Mouse (Mus musculus) liver, embryonic 14.5 days (tissue): ENCODE measurements at regions not wholly inside any gene's neighbourhood (a gene's known extent, or its start where the extent isn't known, plus 50 kb on each side); places are given as distances from the start of the nearest gene placed in this dataset.
"Not testable (repeated sequence)": the region's sequence is repeated elsewhere in the genome, so short reads cannot be mapped to it uniquely, and the experiment has no call there.

Experiments
- ATAC-seq: fragments of 200-750 bp; cut with Nextera tagmentation; 2 replicates; pipeline ENCODE4 v1.8.0; 2017; ENCODE audit warnings: moderate number of reproducible peaks, mild to moderate bottlenecking, moderate library complexity; ENCODE audit not compliant: insufficient read depth
- DNase-seq, 3 experiments: peaks; one replicate each; pipeline ENCODE4 v3.0.0-alpha.2; 2012 to 2013; ENCODE audit warnings: low read depth in 3 of 3, low spot score in 3 of 3
- H3K27ac ChIP-seq: fragments of 300-500 bp; sonication (generic); 2 replicates; pipeline ENCODE4 v1.5.1; 2014; ENCODE audit warnings: moderate library complexity, mild to moderate bottlenecking, control low read depth, inconsistent platforms
- H3K27me3 ChIP-seq: fragments of 300-500 bp; sonication (generic); 2 replicates; pipeline ENCODE4 v1.6.1; 2014; ENCODE audit warnings: mild to moderate bottlenecking, low read length, moderate library complexity; ENCODE audit not compliant: control insufficient read depth, insufficient read depth
- H3K36me3 ChIP-seq: fragments of 300-500 bp; sonication (generic); replicated peaks from 2 replicates; pipeline ENCODE4 v1.6.1; 2014; ENCODE audit warnings: low read depth; ENCODE audit not compliant: control insufficient read depth, insufficient read depth
- H3K4me1 ChIP-seq, 2 experiments: fragments of 200-500 bp in 1 of 2; fragments of 300-500 bp in 1 of 2; sonication (generic) in 1 of 2; replicated peaks; 2 replicates each; pipeline ENCODE4 v1.6.1; 2012 to 2014; ENCODE audit warnings: antibody characterized with exemption in 1 of 2, inconsistent platforms in 1 of 2, low read length in 1 of 2; ENCODE audit not compliant: control insufficient read depth in 2 of 2, insufficient read depth in 2 of 2
- H3K4me2 ChIP-seq: fragments of 300-500 bp; sonication (generic); 2 replicates; pipeline ENCODE4 v1.6.1; 2014; ENCODE audit warnings: low read depth, mild to moderate bottlenecking, control low read depth, moderate library complexity
- H3K4me3 ChIP-seq, 2 experiments: fragments of 200-500 bp in 1 of 2; fragments of 300-500 bp in 1 of 2; sonication (generic) in 1 of 2; 2 replicates each; pipeline ENCODE4 v1.5.1; 2012 to 2014; ENCODE audit warnings: low read depth in 2 of 2, low read length in 2 of 2, mild to moderate bottlenecking in 2 of 2, control low read depth in 1 of 2, inconsistent platforms in 1 of 2, moderate library complexity in 1 of 2; ENCODE audit not compliant: insufficient read depth in 1 of 2
- H3K9ac ChIP-seq: fragments of 300-500 bp; sonication (generic); replicated peaks from 2 replicates; pipeline ENCODE4 v1.6.1; 2014; ENCODE audit warnings: mild to moderate bottlenecking, control low read depth, moderate library complexity
- H3K9me3 ChIP-seq: fragments of 300-500 bp; sonication (generic); 2 replicates; pipeline ENCODE4 v1.6.1; 2016; ENCODE audit warnings: low read length, mixed read lengths; ENCODE audit not compliant: control insufficient read depth
- CTCF ChIP-seq: IDR thresholded peaks from 2 replicates; pipeline ENCODE4 v1.5.1; 2016; ENCODE audit warnings: antibody characterized with exemption, low read depth, control low read depth
- EP300 ChIP-seq: IDR thresholded peaks from 2 replicates; pipeline ENCODE4 v1.6.1; 2016; ENCODE audit warnings: antibody characterized with exemption, low read depth
- WGBS: fragments of 180-500 bp; shearing (Covaris S2); extraction: QIAGEN DNeasy Blood & Tissue Kit; methylation state at CpG from one replicate; pipeline ENCODE4 v1.1.7; 2014; ENCODE audit not compliant: insufficient replicate concordance; 5-methylcytosine and 5-hydroxymethylcytosine counted together

- H3K9ac ChIP-seq = no peak overlapping the region
- DNase-seq (no peak), ATAC-seq (no peak)
- H3K4me2 ChIP-seq = no peak overlapping the region
- 73% methylated on average over 5 of the region's 5 CpGs for WGBS
- H3K27me3 ChIP-seq = no peaks in the 10 kb centered on the region
- H3K27ac ChIP-seq = no peak overlapping the region
- H3K4me1 ChIP-seq = peaks cover 0 to 9% of the 10 kb centered on the region in 2 experiments; a peak in 3 of 4 replicates
- no peak for TF ChIP-seq CTCF
- TF ChIP-seq EP300 = no peak
- no peaks in the 10 kb centered on the region for H3K36me3 ChIP-seq
- H3K9me3 ChIP-seq = no peaks in the 10 kb centered on the region
- no peak overlapping the region for H3K4me3 ChIP-seq
Observed at GRCm38 (mm10) chr15:62255571-62255970, 1332.8 kb upstream of the A1bg start.

GRCm38 (mm10) chr15:62253724-62254123 lies 1330.9 kb upstream of the A1bg start:
- no peak for ATAC-seq
- H3K36me3 ChIP-seq = no peaks in the 10 kb centered on the region
- TF ChIP-seq CTCF (no peak), EP300 (no peak)
- no peak overlapping the region for H3K4me2 ChIP-seq
- peaks cover 0 to 8% of the 10 kb centered on the region in 2 experiments; a peak in 3 of 4 replicates for H3K4me1 ChIP-seq
- H3K4me3 ChIP-seq = no peak overlapping the region
- DNase-seq = no peak
- 75% methylated on average over 4 of the region's 4 CpGs for WGBS
- no peaks in the 10 kb centered on the region for H3K9me3 ChIP-seq
- no peak overlapping the region for H3K9ac ChIP-seq
- no peak overlapping the region for H3K27ac ChIP-seq
- no peaks in the 10 kb centered on the region for H3K27me3 ChIP-seq

GRCm38 (mm10) chr15:62252078-62252833 lies 1329.4 kb upstream of the A1bg start:
- H3K9me3 ChIP-seq, ATAC-seq, H3K36me3 ChIP-seq, H3K27me3 ChIP-seq, H3K4me1 ChIP-seq, H3K9ac ChIP-seq, H3K27ac ChIP-seq, H3K4me2 ChIP-seq, DNase-seq, H3K4me3 ChIP-seq: not testable (repeated sequence)
- WGBS = 81% methylated on average over 2 of the region's 2 CpGs

- ATAC-seq = no peak
- Histone ChIP-seq H3K4me1 (no peaks in the 10 kb centered on the region), H3K4me2 (no peak overlapping the region), H3K9me3 (no peaks in the 10 kb centered on the region), H3K27me3 (no peaks in the 10 kb centered on the region), H3K27ac (no peak overlapping the region), H3K9ac (no peak overlapping the region), H3K36me3 (no peaks in the 10 kb centered on the region; the same call in 1 of the 2 replicates), H3K4me3 (no peak overlapping the region)
- no peak for DNase-seq
- TF ChIP-seq CTCF = no peak
- TF ChIP-seq EP300 = no peak
- 73% methylated on average over 4 of the region's 4 CpGs for WGBS
Observed at GRCm38 (mm10) chr15:62249436-62249835, 1326.6 kb upstream of the A1bg start.

- Histone ChIP-seq H3K27ac (no peak overlapping the region), H3K9me3 (no peaks in the 10 kb centered on the region), H3K4me1 (no peaks in the 10 kb centered on the region), H3K4me2 (no peak overlapping the region), H3K36me3 (no peaks in the 10 kb centered on the region; the same call in none of the 2 replicates), H3K4me3 (no peak overlapping the region), H3K9ac (no peak overlapping the region), H3K27me3 (no peaks in the 10 kb centered on the region)
- WGBS = 80% methylated on average over 4 of the region's 4 CpGs
- no peak for DNase-seq
- TF ChIP-seq CTCF (no peak), EP300 (no peak)
- ATAC-seq = no peak
Observed at GRCm38 (mm10) chr15:62246561-62247079, 1323.8 kb upstream of the A1bg start.
